Mouse (Mus musculus): ENCODE measurements around the gene Rab29. TPM values are rescaled to one million over a fixed set of nuclear protein-coding genes. Genes with fewer than 3 reads are reported as not detected.

The Rab29 gene
- total RNA-seq, 1 experiment: 9.7 TPM

DNA sequence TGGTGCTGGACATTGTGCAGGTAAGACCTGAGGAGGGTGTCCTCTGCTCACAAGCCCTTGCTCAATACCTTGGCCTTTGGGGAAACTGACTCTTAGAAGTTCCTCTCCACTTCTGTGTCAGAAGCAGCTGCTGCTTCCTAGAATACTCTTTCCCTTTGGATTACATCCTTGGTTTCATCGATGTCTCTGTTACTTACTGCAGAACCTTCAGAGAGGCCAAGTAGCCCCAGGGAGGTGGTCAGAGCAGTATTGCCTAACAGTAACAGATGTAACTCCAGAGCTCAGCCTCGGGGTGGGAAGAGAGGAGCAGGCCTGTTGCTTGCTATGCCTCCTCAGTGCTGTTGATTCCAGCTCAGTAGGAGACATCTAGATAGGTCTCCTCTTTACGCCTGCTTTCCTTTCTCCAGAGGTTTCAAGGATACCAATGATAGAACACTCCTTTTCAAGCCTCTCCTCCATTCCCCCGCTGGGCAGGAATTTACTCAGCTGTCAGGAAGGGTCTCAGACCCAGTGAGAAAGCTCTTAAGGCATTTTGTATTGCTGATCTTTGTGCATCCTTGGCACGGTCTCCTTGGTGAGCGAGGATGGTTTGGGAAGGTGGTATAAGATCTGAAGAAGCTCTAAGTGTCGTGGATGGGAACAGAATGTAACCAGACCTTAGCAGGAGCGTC is 35.9 kb upstream of the Rab29 start:
- no peak for DNase-seq (ENCODE audit: low read depth, low spot score)
- Histone ChIP-seq H3K9me3 (ENCODE audit: control insufficient read depth, insufficient read depth, low read depth, low read length) (no peaks in the 10 kb centered on the region), H3K27ac (ENCODE audit: insufficient read depth, low read depth, low read length, poor library complexity, severe bottlenecking) (no peak overlapping the region), H3K9ac (ENCODE audit: insufficient read depth, low read depth, low read length, poor library complexity, severe bottlenecking) (no peak overlapping the region), H3K4me1 (ENCODE audit: control insufficient read depth in 2 of 2, insufficient read depth in 2 of 2, low read length in 2 of 2, poor library complexity in 1 of 2) (peaks cover 7 to 13% of the 10 kb centered on the region in 2 experiments; a peak in 3 of 4 replicates), H3K36me3 (ENCODE audit: control insufficient read depth, insufficient read depth, low read length, poor library complexity, severe bottlenecking) (peaks cover 25% of the 10 kb centered on the region), H3K4me3 (ENCODE audit: insufficient read depth in 1 of 2, low read depth in 1 of 2, low read length in 2 of 2, poor library complexity in 1 of 2, severe bottlenecking in 1 of 2) (no peak overlapping the region)
- TF ChIP-seq CHD2 (IDR thresholded peaks at IDR 0.05; ENCODE audit: low read depth, low read length) (no peak), ZNF384 (IDR thresholded peaks at IDR 0.05; ENCODE audit: low read depth, low read length) (no peak), HCFC1 (IDR thresholded peaks at IDR 0.05; ENCODE audit: borderline replicate concordance, insufficient read depth, low read length) (no peak), MAFK (IDR thresholded peaks at IDR 0.05; ENCODE audit: insufficient read depth, low read depth, low read length) (no peak), ZC3H11A (IDR thresholded peaks at IDR 0.05; ENCODE audit: borderline replicate concordance, low read depth, low read length) (no peak)
- in situ Hi-C loops (cut with MboI; ENCODE audit: low sequenced_read_pairs in 2 of 2, unreplicated experiment in 2 of 2): no loop called here

DNA sequence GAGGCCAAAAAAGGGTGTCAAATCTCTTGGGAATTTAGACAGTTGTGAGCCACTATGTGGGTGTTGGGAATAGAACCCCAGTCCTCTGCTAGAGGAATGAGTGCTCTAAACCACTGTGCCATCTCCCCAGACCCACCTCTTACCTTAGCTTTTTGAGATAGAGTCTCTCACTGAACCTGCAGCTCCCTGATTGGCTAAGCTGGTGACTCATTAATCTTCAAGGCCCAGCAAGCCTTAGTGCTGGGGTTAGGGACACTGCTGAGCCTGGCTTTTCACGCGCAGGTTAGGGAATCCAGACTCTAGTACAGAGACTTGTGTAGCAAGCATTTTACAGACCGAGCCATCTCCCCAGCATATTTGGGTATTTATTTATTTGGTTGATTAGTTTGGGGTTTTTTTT is 30.0 kb upstream of the Rab29 start:
- Histone ChIP-seq H3K4me3 (ENCODE audit: insufficient read depth in 1 of 2, low read depth in 1 of 2, low read length in 2 of 2, poor library complexity in 1 of 2, severe bottlenecking in 1 of 2) (no peak overlapping the region), H3K9me3 (ENCODE audit: control insufficient read depth, insufficient read depth, low read depth, low read length) (no peaks in the 10 kb centered on the region), H3K27ac (ENCODE audit: insufficient read depth, low read depth, low read length, poor library complexity, severe bottlenecking) (no peak overlapping the region), H3K9ac (ENCODE audit: insufficient read depth, low read depth, low read length, poor library complexity, severe bottlenecking) (no peak overlapping the region), H3K4me1 (ENCODE audit: control insufficient read depth in 2 of 2, insufficient read depth in 2 of 2, low read length in 2 of 2, poor library complexity in 1 of 2) (peaks cover 3 to 8% of the 10 kb centered on the region in 2 experiments; a peak in 2 of 4 replicates), H3K36me3 (ENCODE audit: control insufficient read depth, insufficient read depth, low read length, poor library complexity, severe bottlenecking) (peaks cover 48% of the 10 kb centered on the region)
- no peak for TF ChIP-seq HCFC1 (IDR thresholded peaks at IDR 0.05; ENCODE audit: borderline replicate concordance, insufficient read depth, low read length)
- TF ChIP-seq MAFK (IDR thresholded peaks at IDR 0.05; ENCODE audit: insufficient read depth, low read depth, low read length): no peak
- TF ChIP-seq ZNF384 (IDR thresholded peaks at IDR 0.05; ENCODE audit: low read depth, low read length): no peak
- no peak for TF ChIP-seq ZC3H11A (IDR thresholded peaks at IDR 0.05; ENCODE audit: borderline replicate concordance, low read depth, low read length)
- no peak for TF ChIP-seq CHD2 (IDR thresholded peaks at IDR 0.05; ENCODE audit: low read depth, low read length)
- in situ Hi-C loops (cut with MboI; ENCODE audit: low sequenced_read_pairs in 2 of 2, unreplicated experiment in 2 of 2): no loop called here
- no peak for DNase-seq (ENCODE audit: low read depth, low spot score)

DNA sequence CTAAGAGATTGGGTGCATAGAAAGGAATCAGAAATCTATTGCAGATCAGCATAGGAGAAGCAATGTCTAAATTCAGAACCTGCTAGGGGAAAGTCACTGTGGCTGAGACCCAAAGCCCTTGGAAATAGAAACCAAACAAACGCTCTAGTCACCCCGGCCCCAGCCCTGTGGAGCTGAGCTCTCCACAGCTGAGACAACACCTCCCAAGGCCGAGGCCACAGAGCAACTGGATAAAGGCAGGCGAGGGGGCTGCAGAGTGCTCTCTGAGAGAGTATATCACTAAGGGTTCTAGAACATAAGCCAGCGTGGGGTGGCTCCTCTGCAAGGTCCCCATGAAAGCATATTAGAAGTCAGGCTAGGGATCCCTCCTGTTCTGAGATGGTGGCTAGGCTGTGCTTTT is 28.5 kb upstream of the Rab29 start:
- in situ Hi-C loops (cut with MboI; ENCODE audit: low sequenced_read_pairs in 2 of 2, unreplicated experiment in 2 of 2): no loop called here
- H3K4me3 ChIP-seq (ENCODE audit: insufficient read depth in 1 of 2, low read depth in 1 of 2, low read length in 2 of 2, poor library complexity in 1 of 2, severe bottlenecking in 1 of 2): no peak overlapping the region
- H3K27ac ChIP-seq (ENCODE audit: insufficient read depth, low read depth, low read length, poor library complexity, severe bottlenecking): no peak overlapping the region
- H3K4me1 ChIP-seq (ENCODE audit: control insufficient read depth in 2 of 2, insufficient read depth in 2 of 2, low read length in 2 of 2, poor library complexity in 1 of 2): peaks cover 3 to 8% of the 10 kb centered on the region in 2 experiments; a peak in 1 of 4 replicates
- H3K36me3 ChIP-seq (ENCODE audit: control insufficient read depth, insufficient read depth, low read length, poor library complexity, severe bottlenecking): peaks cover 57% of the 10 kb centered on the region
- no peak overlapping the region for H3K9ac ChIP-seq (ENCODE audit: insufficient read depth, low read depth, low read length, poor library complexity, severe bottlenecking)
- no peak for DNase-seq (ENCODE audit: low read depth, low spot score)
- no peaks in the 10 kb centered on the region for H3K9me3 ChIP-seq (ENCODE audit: control insufficient read depth, insufficient read depth, low read depth, low read length)
- no peak for TF ChIP-seq ZNF384 (IDR thresholded peaks at IDR 0.05; ENCODE audit: low read depth, low read length)
- TF ChIP-seq CHD2 (IDR thresholded peaks at IDR 0.05; ENCODE audit: low read depth, low read length): no peak
- TF ChIP-seq MAFK (IDR thresholded peaks at IDR 0.05; ENCODE audit: insufficient read depth, low read depth, low read length): no peak
- TF ChIP-seq HCFC1 (IDR thresholded peaks at IDR 0.05; ENCODE audit: borderline replicate concordance, insufficient read depth, low read length): no peak
- TF ChIP-seq ZC3H11A (IDR thresholded peaks at IDR 0.05; ENCODE audit: borderline replicate concordance, low read depth, low read length): no peak

DNA sequence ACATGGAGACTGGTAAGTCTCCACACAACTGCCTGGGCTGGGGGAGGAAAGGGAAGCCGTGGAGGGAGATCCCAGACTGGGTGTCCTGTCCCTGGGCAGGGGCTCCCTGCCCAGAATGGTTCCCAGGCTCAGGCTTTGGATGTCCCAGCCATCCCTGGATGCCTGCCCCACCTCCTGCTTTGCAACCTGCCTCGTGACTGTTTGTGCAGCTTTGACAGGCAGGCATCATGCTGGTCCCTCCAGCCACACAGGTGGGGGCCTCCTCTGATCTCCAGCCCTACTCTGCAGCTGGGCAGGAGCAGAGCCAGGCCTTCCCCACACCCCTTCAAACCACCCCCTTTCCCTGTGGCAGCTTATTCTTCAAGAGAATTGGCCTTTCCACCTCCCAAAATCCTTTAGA is 27.7 kb upstream of the Rab29 start:
- H3K9ac ChIP-seq (ENCODE audit: insufficient read depth, low read depth, low read length, poor library complexity, severe bottlenecking): no peak overlapping the region
- TF ChIP-seq MAFK (IDR thresholded peaks at IDR 0.05; ENCODE audit: insufficient read depth, low read depth, low read length) (no peak), ZC3H11A (IDR thresholded peaks at IDR 0.05; ENCODE audit: borderline replicate concordance, low read depth, low read length) (no peak), ZNF384 (IDR thresholded peaks at IDR 0.05; ENCODE audit: low read depth, low read length) (no peak), CHD2 (IDR thresholded peaks at IDR 0.05; ENCODE audit: low read depth, low read length) (no peak), HCFC1 (IDR thresholded peaks at IDR 0.05; ENCODE audit: borderline replicate concordance, insufficient read depth, low read length) (no peak)
- in situ Hi-C loops (cut with MboI; ENCODE audit: low sequenced_read_pairs in 2 of 2, unreplicated experiment in 2 of 2): no loop called here
- H3K36me3 ChIP-seq (ENCODE audit: control insufficient read depth, insufficient read depth, low read length, poor library complexity, severe bottlenecking): peaks cover 59% of the 10 kb centered on the region
- H3K9me3 ChIP-seq (ENCODE audit: control insufficient read depth, insufficient read depth, low read depth, low read length): no peaks in the 10 kb centered on the region
- DNase-seq (ENCODE audit: low read depth, low spot score): no peak
- no peak overlapping the region for H3K27ac ChIP-seq (ENCODE audit: insufficient read depth, low read depth, low read length, poor library complexity, severe bottlenecking)
- H3K4me1 ChIP-seq (ENCODE audit: control insufficient read depth in 2 of 2, insufficient read depth in 2 of 2, low read length in 2 of 2, poor library complexity in 1 of 2): peaks cover 0 to 3% of the 10 kb centered on the region in 2 experiments; a peak in 1 of 4 replicates
- no peak overlapping the region for H3K4me3 ChIP-seq (ENCODE audit: insufficient read depth in 1 of 2, low read depth in 1 of 2, low read length in 2 of 2, poor library complexity in 1 of 2, severe bottlenecking in 1 of 2)

Measured in ES-E14 (cell line).